Mouse (Mus musculus) T-helper 2 cell (primary cell): ENCODE results near the gene Prkcq.

Experiments used
- in situ Hi-C: fragments of 300-600 bp; cut with MboI, MseI; formaldehyde crosslinking; loops from one replicate; pipeline ENCODE4 v1.15.1; 2025; ENCODE audit warnings: high pct_unique_total_duplicates

Prkcq gene

DNA sequence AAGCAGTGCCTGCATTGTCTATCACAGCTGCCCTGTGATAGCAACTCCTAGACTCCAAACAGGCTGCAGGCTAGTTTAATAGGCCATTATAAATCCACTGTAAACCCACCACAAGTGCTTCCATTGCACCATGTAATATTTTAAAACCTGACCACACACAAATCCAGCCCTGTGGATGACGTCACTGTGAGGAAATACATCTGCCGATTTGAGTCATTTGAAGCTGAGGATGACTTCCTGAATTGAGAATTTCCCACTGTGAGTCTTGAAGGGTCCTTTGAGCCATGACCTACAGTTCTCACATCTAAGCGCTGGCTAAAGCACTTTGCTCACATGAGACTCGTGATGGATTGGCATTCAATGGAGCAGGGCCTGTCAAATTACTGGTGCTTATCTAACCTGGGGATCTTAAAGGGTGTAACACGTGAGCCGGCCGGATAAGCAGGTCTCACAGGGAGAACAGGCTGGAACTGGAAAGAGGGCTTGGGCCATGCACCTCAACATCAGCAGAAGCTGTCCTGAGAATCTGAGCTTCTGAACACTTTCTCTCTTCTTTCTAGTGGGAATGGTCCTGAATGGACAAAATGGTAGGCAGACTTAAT, 40.2 kb downstream of the Prkcq start:
- in situ Hi-C loops, result loop anchor here (25.0 kb wide), 1 partner anchor 1350 kb away; no protein-coding TSS in a partner anchor

DNA sequence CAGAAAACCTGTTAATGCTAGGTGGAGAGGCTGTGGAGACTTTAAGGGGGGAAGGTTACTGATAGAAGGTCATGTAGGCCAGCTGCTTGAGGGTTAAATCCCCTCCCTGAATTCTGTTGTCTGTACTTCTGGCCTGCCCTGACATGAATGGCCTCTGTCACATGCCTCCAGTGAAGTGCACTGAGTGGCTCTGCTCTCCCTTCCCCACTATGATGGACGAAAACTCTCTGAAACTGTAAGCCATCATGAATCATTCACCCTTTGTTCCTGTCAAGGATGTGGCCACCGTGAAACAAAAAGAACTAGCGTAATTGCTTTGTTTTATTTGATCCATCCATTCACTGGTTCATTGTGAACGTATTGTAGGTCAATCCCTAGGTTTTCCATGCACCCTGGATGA, 44.5 kb downstream of the Prkcq start:
- in situ Hi-C loops, result loop anchor here (25.0 kb wide), 1 partner anchor 1354 kb away; no protein-coding TSS in a partner anchor

DNA sequence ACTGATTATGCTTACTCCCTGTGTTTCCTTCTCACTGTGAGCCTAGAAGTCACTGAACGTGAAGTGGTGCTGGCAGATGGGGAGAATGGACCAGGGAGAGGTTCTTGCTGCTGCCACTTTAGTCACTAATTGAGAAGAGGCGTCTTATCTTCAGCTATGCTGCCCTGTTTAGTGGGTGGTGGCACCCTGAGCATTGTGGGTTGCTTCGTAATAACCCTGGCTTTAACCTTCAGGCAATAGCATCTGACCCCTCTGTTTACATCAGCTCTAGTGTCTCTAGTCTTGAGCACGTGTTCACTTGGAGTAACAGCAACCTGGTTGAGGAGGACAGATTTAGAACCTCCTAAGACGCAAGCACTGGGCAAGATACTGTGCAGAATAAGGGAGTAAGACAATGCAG, 44.9 kb downstream of the Prkcq start:
- in situ Hi-C loops, result loop anchor here (25.0 kb wide), 1 partner anchor 1355 kb away; no protein-coding TSS in a partner anchor

DNA sequence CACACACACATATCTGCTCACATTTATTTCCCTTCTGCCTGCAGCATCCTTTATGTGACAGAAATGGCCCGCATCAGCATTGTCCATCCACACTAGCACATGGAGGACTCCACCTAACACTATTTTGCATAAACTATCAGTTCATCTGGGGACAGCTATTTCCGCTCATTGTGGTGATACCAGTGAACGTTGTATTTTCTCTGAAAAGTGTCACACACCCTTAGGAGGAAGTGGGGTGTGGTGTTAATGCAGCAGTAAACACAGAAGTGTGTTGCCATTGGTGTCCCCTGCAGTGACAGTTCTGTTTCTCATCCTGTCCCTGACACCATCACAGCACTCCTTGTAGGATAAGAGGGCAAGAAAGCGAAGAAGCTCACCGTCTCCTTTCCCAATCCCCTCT, 46.2 kb downstream of the Prkcq start:
- in situ Hi-C loops, result loop anchor here (25.0 kb wide), 1 partner anchor 1356 kb away; no protein-coding TSS in a partner anchor

DNA sequence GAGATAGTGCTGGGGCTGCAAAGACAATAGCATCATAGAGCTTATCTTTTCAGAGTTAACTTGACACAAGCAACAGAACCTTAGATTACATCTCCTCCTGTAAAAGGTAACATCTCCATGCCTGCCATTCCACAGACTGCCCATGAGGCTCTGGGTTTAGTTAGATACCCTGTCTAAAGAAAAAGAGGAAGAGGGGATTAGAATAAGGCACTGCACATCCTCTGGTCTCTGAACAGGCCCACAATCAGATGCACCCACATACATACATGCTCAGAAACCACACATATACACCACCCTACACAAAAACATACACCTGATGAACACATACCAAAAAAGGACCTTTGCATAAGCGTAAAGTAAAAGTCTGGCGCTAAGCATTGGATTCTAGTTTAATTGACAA, 47.4 kb downstream of the Prkcq start:
- in situ Hi-C loops, result loop anchor here (25.0 kb wide), 1 partner anchor 1357 kb away; no protein-coding TSS in a partner anchor

DNA sequence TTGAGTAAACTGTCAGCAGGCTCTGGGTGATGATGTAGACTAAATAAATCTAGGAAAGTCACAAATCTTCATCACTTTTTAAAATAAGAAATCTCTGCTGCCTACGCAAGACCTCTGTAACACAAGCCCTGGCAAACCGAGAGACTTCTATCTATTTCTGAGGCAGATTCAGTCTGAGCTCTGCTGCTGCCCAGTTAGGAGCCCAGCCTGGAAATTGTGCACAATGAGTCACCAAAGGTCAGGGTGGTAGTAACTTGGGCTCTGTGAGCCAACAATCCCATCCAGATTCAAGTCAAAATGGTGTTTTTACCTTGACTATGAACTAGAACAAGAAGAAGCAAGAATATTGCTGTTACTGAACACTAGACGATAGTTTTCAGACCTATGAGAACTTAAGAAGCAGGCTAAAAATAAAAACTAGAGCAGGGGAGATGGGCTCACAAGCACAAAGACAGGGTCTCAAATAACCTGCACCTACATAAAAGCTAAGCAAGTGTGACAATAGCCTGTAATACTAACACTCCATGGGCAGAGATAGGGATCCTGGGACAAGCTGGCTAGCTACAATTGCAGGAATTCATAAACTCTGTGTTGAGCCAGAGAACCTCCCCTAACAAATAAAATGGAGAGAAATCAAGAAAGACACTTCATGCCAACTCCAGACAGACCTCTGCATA, 53.0 kb downstream of the Prkcq start:
- in situ Hi-C loops, result loop anchor here (5.0 to 25.0 kb wide), 2 partner anchors 38 to 1363 kb away; no protein-coding TSS in a partner anchor

DNA sequence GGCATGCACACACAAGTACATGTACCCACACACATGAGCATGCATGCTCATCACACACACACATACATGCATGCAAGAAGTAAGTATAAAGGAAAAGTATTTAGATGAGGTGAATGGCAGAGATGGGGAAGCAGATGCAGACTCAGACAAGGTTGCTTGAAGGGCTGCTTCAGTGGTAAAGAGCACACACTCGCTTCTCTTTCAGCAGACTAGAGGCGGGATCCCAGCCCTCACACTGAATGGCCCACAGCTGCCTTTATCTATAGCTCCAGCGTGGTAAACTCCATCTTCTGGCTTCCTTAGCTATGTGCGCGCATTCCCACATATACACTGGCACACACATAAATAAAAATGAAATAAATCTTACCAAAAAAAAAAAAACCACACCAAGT, 53.6 kb downstream of the Prkcq start:
- in situ Hi-C loops, result no loop called here

DNA sequence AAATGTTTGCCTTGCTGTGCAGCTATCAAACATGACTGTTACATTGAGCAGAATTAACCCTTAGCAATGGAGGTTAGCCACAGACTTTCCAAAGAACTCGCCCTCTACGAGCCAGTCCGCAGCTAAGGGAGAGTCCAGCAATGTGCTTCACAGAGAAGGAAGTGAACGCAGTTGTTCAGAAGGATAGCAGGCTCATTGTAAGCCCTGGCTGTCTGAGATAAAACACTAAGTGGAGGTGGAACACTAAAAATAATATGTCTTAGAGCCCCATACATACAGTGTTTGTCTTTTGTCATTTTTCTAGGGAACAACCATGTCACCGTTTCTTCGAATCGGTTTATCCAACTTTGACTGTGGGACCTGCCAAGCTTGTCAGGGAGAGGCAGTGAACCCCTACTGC, 54.6 kb downstream of the Prkcq start:
- in situ Hi-C loops, result no loop called here

DNA sequence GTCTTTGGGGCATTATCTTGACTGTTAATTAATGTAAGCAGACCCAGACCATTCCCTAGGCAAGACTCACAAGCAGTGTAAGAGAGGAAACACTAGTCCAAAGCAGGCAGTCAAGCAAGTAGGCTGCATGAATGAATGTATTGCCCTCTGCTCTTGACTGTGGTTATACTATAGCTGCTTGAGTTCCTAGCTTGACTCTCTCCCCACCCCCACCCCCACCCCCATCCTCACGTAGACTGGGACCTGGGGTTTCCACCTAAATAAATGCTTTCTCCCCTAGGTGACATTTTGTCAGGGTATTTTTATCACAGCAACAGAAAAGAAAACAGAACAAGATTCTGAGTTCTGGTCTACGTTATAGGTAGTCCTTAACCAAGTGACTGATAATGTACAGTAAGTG, 57.2 kb downstream of the Prkcq start:
- in situ Hi-C loops, result no loop called here

DNA sequence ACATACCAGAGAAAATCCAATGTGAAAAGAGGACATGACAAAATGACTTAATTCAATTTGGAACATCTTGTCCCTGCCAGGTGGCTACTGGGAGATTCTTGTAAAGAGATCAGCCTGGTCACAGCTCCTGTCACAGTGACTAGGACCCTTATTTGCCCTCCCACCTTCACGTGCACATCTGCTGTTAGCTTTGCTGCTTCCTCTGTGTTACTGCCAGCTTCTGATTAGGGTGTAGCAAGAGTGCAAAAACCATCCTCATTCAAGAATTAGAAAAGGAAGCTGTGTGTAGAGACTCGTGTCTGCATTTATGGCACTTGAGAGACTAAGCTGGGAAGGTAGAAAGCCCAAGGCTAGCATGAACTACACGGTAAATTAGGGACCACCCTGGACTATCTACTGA, 59.2 kb downstream of the Prkcq start:
- in situ Hi-C loops, result no loop called here

DNA sequence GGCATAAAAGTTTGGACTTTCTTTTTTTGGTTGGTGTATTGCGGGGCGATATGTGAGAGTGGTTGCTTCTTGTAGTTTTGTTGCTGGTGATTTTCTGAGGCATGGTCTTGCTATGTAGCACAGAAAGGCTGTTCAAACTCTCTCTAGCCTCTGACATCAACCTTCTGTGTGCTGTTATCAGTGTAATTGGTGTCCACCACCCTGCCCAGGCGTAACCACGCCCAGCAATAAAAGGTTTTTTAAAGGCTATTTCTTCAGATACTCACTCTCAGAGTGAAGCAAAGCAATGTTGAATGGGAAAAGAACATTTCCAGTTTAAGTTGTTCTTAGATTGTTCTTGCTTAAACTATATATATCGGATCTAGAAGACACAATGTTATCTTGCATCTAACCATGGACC, 60.1 kb downstream of the Prkcq start:
- in situ Hi-C loops, result no loop called here

DNA sequence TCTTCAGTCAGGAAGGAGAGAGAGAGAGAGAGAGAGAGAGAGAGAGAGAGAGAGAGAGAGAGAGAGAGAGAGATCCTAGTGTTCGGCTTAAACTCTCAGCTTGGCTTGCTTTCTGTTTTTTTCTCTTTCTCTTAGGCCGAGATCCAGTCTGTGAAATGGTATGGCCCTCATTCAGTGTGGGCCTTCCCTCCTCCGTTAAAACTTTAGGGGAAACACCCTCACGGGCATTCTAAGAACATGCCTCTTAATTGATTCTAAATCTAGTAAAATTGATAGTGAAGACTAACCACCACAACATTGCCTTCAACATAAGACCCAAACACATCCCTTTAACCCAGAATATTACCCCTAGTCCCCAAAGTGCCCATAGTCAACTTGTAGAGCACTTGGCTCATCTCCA, 66.3 kb downstream of the Prkcq start:
- in situ Hi-C loops, result no loop called here

DNA sequence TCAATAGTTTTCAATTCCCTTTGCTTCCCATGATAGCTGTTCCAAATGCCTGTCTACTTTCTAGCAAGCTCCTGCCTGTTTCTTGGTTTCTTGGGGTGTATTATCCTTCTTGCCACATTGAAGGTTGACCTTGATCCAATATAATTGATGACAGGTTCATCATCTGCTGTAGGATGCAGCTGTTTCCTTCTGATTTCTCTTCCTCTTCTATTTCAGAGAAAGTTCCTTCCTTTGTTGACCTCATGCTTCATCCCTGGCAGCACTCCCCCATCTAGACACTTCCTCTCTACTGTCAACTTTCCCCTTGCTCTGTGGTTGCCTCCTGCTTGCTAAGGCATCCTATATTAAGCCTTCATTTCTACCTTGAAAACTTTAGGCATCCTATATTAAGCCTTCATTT, 67.6 kb downstream of the Prkcq start:
- in situ Hi-C loops, result no loop called here

DNA sequence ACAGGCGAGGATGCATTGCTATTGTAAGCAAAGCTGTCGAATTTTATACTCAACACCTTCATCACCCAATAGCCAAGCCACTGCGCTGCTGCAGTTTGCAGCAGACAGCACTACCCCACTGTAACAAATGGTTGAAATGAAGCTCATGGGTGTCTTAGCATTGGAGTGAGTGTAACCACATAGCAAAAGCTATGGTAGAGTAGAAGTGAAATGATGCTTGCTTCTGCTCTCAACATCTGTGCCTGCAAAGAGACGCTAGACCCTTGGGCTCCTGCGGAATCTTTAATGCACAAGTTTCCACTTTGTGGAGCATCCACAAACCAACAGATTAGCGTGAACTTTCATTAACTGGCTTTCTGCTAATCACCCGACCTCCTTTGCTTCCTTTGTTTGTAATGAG, 74.0 kb downstream of the Prkcq start:
- in situ Hi-C loops, result loop anchor here (10.0 kb wide), 1 partner anchor 691 kb away; no protein-coding TSS in a partner anchor

DNA sequence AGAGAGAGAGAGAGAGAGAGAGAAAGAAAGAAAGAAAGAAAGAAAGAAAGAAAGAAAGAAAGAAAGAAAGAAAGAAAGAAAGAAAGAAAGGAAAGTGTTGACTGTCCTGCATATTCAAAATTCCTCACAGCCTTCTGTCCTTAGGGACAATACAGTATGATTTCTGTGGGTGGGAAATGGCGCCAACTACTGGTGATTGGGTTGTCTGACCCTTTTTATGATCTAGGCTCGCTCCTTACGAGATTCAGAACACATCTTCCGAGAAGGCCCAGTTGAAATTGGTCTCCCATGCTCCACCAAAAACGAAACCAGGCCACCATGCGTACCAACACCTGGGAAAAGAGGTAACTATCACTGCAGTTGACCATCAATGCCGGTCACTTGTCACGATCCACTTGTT, 82.0 kb downstream of the Prkcq start:
- in situ Hi-C loops, result no loop called here

DNA sequence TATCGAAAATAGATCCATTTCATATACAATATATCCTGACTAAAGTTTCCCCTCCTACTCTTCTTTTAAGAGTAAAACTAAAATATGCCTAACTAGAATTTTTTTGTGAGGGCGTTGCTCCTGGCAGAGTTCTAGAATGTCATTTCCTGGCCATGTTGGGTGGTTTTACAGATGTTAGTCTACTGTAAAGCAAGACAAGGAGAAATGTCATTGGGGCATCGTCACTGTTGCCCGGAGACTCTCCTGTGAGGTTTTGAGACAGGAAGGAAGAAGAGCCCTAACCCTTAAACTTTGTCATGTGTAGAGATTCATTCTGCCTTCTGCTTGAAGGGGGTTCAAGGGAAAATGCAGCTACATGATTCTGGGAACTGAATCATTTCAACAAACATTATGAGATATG, 82.5 kb downstream of the Prkcq start:
- in situ Hi-C loops, result no loop called here

DNA sequence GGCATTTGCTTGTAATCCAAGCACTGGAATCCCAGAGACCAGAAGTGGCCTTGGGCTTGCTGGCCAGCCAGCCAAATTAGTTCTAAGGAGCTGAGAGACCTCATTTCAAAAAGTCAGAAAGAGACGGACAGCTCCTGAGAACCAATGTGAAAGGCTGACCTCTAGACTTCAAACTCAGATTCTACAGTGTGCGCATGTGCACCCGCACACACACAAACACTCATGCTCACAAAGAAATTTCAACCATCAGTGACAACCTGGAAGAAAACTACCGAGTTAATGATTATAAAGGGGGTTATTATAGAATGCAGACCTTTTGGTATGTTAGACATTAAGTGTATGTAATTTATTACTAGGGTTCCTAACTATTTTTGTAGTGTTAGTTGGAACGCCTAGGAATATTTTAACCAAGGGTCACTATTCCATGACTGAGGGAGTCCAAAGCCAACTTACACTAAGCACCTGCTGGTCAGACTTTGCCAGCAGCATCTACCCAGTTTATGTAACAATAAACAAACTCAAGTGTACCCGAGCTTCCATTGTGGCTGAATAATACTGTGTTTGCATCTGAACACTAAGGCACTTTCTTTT, 85.4 kb downstream of the Prkcq start:
- in situ Hi-C loops, result no loop called here

DNA sequence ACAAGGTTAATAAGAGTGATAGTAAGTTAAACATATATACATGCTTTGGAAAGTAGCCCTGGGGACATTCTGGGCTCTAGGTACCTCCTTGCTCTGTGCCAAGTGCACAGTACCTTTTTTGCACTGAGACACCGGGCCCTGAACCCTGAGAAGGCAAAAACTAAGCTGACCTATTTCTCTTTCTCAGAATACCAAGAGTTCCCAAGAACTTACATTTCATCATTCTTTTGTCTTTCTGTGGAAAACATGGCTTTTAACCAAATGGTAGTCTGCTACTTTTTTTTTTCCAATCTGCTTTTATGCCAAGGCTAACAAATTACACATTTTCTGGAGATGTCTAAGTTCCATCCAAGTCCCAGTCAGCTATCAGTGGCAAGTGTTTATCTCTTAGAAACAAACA, 86.3 kb downstream of the Prkcq start:
- in situ Hi-C loops, result no loop called here

DNA sequence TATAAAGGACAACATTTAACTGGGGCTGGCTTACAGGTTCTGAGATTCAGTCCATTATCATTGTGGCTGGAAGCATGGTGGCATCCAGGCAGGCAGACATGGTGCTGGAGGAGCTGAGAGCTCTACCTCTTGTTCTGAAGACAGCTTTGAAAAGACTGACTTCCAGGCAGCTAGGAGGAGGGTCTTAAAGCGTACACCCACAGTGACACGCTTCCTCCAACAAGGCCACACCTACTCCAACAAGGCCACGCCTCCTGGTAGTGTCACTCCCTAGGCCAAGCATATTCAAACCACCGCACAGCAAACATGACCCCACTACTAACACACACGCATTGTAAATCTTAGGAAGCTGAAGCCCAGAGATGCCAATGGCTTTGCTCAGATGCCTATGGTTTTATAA, 87.5 kb downstream of the Prkcq start:
- in situ Hi-C loops, result no loop called here

DNA sequence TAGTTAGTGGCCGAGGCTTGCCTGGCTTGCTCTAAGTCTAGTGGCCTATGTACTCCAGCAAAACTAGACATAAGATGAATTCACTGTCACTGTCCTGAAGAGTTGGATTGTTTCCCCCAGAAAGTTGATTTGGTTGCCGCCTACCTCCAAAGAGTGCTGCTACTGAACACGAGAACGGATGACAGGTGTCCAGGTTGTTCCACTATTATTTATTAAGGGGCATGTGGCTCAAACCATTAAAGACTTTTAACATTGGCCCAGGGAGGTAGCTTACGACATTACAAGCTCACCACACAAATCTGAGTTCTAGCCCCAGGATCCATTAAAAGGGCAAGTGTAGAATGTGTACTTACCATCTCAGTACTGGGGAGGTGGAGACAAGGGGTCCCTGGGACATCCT, 92.9 kb downstream of the Prkcq start:
- in situ Hi-C loops, result loop anchor here (5.0 to 10.0 kb wide), 2 partner anchors 47 to 150 kb away; no protein-coding TSS in a partner anchor

DNA sequence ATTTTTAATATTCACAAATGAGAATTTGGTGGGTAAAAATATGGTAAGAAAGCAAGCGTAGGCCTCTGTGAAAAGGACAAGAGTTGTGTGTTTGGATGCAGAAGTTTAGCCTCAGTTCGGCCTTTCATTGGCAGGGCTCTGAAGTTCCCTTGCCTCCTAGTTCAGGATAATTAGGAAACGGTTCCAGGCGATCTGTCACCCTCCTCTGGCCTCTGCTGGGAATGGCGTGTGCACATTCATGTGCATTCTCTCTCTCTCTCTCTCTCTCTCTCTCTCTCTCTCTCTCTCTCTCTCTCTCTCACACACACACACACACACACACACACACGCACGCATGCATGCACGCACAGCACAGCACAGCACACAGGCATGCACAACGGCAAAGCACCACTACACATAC, 93.5 kb downstream of the Prkcq start:
- in situ Hi-C loops, result loop anchor here (5.0 to 10.0 kb wide), 2 partner anchors 47 to 151 kb away; no protein-coding TSS in a partner anchor

DNA sequence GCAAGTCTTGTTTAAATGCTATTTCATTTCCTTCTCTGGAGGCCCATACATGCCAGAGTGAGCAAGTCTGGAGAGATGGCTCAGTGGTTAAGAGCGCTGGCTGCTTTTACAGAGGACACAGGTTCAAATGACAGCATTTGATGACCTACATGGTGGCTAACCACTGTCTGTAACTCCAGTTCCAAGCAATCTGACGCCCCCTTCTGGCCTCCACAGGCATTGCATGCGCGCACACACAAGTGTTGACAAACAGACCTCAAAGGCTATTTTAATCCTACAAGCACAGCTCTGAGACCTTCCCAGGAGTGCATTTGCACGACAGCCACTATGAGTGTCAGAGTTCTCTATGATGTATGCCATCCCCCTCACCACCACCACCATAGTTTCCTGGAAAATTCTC, 94.4 kb downstream of the Prkcq start:
- in situ Hi-C loops, result loop anchor here (5.0 to 10.0 kb wide), 2 partner anchors 46 to 151 kb away; no protein-coding TSS in a partner anchor

DNA sequence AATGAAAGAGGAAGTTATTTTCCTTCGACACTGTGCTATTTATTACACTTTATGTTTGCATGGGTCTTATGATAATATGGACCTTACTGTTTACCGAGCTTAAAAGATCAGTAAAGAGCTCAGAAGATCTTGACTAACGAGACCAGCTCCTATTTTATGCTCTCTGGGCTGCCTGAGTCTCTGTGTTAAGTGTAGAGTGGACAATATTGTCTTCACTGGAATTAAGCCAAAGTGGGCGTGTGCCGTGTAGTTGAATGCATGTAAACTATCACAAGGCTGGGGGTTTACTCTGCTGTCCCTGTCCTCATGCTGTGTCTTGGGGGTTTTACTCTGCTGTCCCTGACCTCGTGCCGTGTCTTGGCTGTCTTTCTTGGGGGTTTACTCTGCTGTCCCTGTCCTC, 107.1 kb downstream of the Prkcq start:
- in situ Hi-C loops, result no loop called here
